Mouse (Mus musculus) neutrophil, adult 59 days (primary cell): ENCODE data around the gene Kcp. TPM values are rescaled to one million over a fixed set of nuclear protein-coding genes. Genes with fewer than 3 reads are reported as not detected.

ENCODE experiments used
- total RNA-seq, 2 experiments: library from RNA; stranded (reverse); gene quantifications; 1 replicate in 1 of 2; 2 replicates in 1 of 2; pipeline ENCODE4 v1.2.4; 2023

Gene Kcp
- total RNA-seq = not detected

GRCm38 (mm10) chr6:29507447-29508309, at the start of gene Kcp:
Gene Kcp (minus strand): TSS chr6:29507952.

DNA sequence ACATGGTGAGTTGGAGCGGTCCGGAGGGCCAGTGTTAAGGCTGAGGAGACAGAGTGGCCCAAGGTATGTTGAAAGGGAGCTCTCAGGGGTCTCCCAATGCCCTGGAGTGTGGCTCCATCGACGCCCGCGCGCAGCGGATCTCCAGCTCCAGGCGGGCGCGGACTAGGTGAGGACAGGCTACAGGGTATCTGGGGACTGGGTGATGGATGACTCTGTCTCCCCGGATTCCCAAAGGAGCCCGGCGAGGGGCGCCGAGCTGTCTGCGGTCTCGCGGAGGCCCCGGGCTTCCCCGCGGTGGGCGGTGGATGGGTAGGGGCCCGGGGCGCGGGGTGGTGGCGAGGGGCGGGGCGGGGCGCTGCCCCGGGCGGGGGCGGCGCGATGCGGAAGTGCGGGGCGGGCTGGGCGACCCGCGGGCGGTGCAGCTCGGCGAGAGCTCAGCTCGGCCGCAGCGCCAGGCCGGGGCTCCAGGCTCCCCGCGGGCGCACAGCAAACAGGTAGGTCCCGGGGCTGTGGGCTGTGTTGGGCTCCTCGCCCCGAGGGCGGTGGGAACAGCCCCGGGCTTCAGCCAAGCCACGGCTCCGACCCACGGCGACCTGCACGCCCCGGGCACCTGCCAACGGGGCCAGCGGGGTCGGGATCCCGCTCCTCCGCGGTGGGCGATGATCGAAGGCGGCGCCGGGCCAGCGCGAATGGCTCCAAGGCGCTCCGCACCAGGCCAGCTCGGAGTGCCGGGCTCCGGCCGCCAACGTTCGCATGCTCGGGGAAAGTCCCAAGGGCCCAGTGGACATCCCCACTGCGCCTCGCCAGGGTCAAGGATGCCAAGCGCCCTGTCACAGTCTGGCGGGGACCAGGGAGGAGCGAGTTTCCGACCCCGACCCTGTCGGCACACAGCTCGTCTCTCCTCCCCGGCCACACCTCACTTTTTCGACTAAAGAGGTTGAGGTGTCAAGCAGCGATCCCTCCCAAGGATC, 18.8 kb upstream of the Kcp start, which contains the start of gene Irf5:
Gene Irf5 (plus strand): TSS at position 345 of the 971 bp plus-strand sequence.

DNA sequence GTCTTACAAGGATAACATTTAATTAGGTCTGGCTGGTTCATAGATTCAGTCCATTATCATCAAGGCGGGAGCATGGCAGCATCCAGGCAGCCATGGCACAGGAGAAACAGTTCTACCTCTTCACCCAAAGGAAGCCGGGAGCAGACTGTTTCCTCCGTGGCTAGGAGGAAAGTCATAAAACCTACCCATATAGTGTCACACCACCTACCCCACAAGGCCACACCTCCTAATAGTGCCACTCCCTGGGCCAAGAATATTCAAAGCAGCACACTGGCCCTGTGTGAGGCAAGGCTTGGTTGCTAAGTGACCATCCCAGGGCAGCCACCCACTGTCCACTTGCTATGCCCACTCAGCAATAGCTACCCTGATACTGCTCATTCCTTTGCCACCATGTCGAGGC, 36.6 kb downstream of the Kcp start, which contains the start of gene Atp6v1fnb:
Gene Atp6v1fnb (plus strand): TSS at position 301 of the 400 bp plus-strand sequence.

DNA sequence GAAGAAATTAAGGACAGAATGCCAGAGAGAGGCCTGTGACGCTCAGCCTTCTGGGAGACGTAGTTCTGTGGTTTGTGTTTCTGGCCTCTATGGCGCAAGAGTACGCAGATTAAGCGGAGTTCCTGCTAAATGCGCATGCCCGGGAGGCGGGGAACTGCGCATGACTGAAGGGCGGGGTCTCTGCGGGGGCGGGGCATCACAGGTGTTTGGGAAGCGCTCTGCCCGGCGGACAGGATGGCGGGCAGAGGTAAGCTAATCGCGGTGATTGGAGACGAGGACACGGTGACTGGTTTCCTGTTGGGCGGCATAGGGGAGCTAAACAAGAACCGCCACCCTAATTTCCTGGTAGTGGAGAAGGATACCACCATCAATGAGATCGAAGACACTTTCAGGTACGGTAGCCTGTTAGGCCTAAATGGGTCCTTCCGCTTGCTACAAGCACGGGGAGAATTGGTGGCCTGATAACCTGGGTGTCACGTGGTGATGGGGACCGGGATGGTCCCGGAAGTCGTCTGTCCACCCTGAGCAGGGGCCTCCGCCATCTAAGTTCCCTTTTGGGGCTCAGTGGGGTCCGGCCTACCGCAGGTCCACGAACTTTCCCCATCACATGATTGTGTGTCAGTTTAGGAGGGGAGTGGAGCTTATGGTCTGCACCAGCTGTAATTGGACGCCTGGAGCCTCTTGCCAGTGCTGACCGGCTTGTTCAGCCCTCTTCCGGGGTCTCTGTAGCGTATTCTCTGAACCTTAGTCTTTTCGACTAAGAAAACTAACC, 40.0 kb downstream of the Kcp start, which contains the start of gene Atp6v1f:
Gene Atp6v1f (plus strand): TSS at position 136 of the 772 bp plus-strand sequence.

GRCm38 (mm10) chr6:29433038-29433803, 74.5 kb downstream of the Kcp start, which contains the start of gene Flnc:
Gene Flnc (plus strand): TSS chr6:29433256.

Other genes starting within 250 kb of the Kcp start
- 1 to 10 TPM; 3.2 to 4.4 TPM for gene Hilpda, start 235.5 kb downstream of the Kcp start, total RNA-seq
- gene Fam71f2, start 228.4 kb downstream of the Kcp start, total RNA-seq = not detected
- not detected for gene Fam71f1, start 188.8 kb downstream of the Kcp start, total RNA-seq
- 10 to 100 TPM; 33.1 to 38.9 TPM for gene Calu, start 159.9 kb downstream of the Kcp start, total RNA-seq
- gene Opn1sw, start 119.5 kb downstream of the Kcp start, total RNA-seq = not detected
- under 1 TPM in 1 of 2 experiments, not detected in 1; 0.11 TPM for gene Ccdc136, start 111.6 kb downstream of the Kcp start, total RNA-seq
- gene Flnc, start 74.7 kb downstream of the Kcp start, total RNA-seq = not detected
- gene Atp6v1f, start 40.2 kb downstream of the Kcp start, total RNA-seq = 100 to 1,000 TPM; 147 to 167 TPM
- 1 to 10 TPM; 1.6 to 3.5 TPM for gene Atp6v1fnb, start 36.5 kb downstream of the Kcp start, total RNA-seq
- 100 to 1,000 TPM in 1 of 2 experiments, 10 to 100 TPM in 1; 85.5 to 146 TPM for gene Irf5, start 18.7 kb upstream of the Kcp start, total RNA-seq
- gene Tnpo3, start 101.9 kb upstream of the Kcp start, total RNA-seq = 10 to 100 TPM; 53.4 to 55.8 TPM
- gene Tspan33, start 186.3 kb upstream of the Kcp start, total RNA-seq = 10 to 100 TPM in 1 of 2 experiments, 1 to 10 TPM in 1; 5.9 to 20.9 TPM
- gene Smo, start 227.6 kb upstream of the Kcp start, total RNA-seq = 1 to 10 TPM; 1.3 to 1.9 TPM